Mouse (Mus musculus) cerebellum, adult 11-12 months (tissue): ENCODE results near the gene Myo1a.

Experiments used
- DNase-seq: peaks from one replicate; pipeline ENCODE4 v3.0.0; 2022

The Myo1a gene

GRCm38 (mm10) chr10:127675859-127676398 is 29.0 kb upstream of the Myo1a start:
- DNase-seq, result peak; percentile 35

- peak; percentile 94 for DNase-seq
Measured at GRCm38 (mm10) chr10:127676691-127677548, 28.1 kb upstream of the Myo1a start.

GRCm38 (mm10) chr10:127677591-127678336 is 27.2 kb upstream of the Myo1a start:
- peak; percentile 66 for DNase-seq

GRCm38 (mm10) chr10:127679208-127679607 is 25.8 kb upstream of the Myo1a start:
- DNase-seq, result peak; percentile 18

GRCm38 (mm10) chr10:127679881-127680280 is 25.1 kb upstream of the Myo1a start:
- no peak for DNase-seq

GRCm38 (mm10) chr10:127682886-127683285 is 22.1 kb upstream of the Myo1a start:
- no peak for DNase-seq

- DNase-seq, result no peak
Measured at GRCm38 (mm10) chr10:127691053-127691452, 13.9 kb upstream of the Myo1a start.

GRCm38 (mm10) chr10:127694636-127695035 is 10.3 kb upstream of the Myo1a start:
- DNase-seq, result no peak

- no peak for DNase-seq
Measured at GRCm38 (mm10) chr10:127695775-127696174, 9.2 kb upstream of the Myo1a start.

- DNase-seq, result no peak
Measured at GRCm38 (mm10) chr10:127698966-127699365, 6.0 kb upstream of the Myo1a start.

- DNase-seq, result no peak
Measured at GRCm38 (mm10) chr10:127703299-127703698, 1.7 kb upstream of the Myo1a start.

GRCm38 (mm10) chr10:127704293-127704692 is 677 bp upstream of the Myo1a start:
- DNase-seq, result no peak

GRCm38 (mm10) chr10:127705783-127706182 is 813 bp downstream of the Myo1a start:
- no peak for DNase-seq

GRCm38 (mm10) chr10:127707721-127708120 is 2.8 kb downstream of the Myo1a start:
- no peak for DNase-seq

GRCm38 (mm10) chr10:127708850-127709370 is 3.9 kb downstream of the Myo1a start:
- DNase-seq, result no peak

GRCm38 (mm10) chr10:127710331-127710730 is 5.4 kb downstream of the Myo1a start:
- DNase-seq, result no peak

- no peak for DNase-seq
Measured at GRCm38 (mm10) chr10:127712736-127713135, 7.8 kb downstream of the Myo1a start.

GRCm38 (mm10) chr10:127721671-127722418 is 16.9 kb downstream of the Myo1a start:
- no peak for DNase-seq

GRCm38 (mm10) chr10:127724178-127724577 is 19.2 kb downstream of the Myo1a start, which contains the start of gene Tac2:
Tac2 (plus strand) TSS chr10:127724478.
- DNase-seq, result no peak

GRCm38 (mm10) chr10:127725136-127725535 is 20.2 kb downstream of the Myo1a start:
- no peak for DNase-seq

GRCm38 (mm10) chr10:127728437-127728836 is 23.5 kb downstream of the Myo1a start:
- no peak for DNase-seq

GRCm38 (mm10) chr10:127730285-127730932 is 25.4 kb downstream of the Myo1a start:
- DNase-seq, result no peak
